Mouse (Mus musculus) retina, embryonic 14.5 days (tissue): ENCODE results near the gene Paqr7.
A peak's percentile ranks its signal among the peaks of the same experiment; 100 is the strongest.

ENCODE experiments used
- DNase-seq: peaks from one replicate; pipeline ENCODE4 v3.0.0-alpha.2; 2015; ENCODE audit warnings: low spot score

Gene Paqr7

DNA sequence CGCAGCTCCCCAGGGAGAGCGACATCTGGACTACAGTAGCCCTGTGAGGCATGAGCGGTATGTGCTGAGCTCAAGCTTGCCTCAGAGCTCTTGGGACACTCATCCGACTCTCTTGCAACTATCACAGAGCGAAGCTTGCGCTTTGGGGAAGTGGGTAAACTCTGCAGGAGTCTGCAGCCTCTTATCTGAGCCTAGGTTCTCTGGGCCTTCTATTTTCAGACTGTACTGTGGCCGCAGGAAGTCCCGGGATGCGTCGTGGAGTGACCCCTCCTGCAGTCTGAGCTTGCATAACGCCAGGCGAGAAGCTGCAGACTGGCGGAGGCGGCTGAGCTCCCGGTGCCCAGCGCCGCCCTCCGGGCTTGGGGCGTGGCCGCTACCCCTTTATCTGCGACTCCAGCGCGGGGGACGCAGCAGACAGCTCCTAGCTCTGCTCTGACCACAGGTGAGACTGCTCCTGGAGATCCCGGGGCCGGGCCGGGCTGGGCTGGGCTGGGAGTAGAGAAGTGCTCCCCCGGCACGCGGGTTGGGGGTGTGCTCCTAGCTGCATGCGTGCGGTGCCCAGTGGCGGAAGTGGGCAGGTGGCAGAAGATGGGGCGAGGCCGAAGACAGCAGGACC lies at the start of gene Paqr7:
Paqr7 (plus strand) TSS at position 103 of the 616 bp plus-strand sequence.
- peak; percentile 61 for DNase-seq

DNA sequence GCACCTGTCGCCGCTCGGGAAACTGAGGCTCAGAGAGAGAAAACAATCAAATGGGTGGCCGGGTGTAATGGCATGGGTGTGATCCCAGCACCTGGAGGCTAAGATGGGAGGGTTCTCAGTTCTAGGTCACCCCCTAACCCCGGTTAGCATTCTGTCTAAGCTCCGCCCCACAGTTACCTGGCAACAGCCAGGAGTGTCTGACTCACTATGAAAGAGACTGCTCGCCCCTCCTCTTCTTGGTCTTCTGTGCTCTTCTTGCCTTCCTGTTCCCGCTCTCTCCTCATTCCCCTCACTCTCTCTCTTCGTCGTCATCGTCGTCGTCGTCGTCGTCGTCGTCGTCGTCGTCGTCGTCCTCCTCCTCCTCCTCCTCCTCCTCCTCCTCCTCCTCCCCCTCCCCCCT lies 48.5 kb upstream of the Paqr7 start:
- DNase-seq: no peak

DNA sequence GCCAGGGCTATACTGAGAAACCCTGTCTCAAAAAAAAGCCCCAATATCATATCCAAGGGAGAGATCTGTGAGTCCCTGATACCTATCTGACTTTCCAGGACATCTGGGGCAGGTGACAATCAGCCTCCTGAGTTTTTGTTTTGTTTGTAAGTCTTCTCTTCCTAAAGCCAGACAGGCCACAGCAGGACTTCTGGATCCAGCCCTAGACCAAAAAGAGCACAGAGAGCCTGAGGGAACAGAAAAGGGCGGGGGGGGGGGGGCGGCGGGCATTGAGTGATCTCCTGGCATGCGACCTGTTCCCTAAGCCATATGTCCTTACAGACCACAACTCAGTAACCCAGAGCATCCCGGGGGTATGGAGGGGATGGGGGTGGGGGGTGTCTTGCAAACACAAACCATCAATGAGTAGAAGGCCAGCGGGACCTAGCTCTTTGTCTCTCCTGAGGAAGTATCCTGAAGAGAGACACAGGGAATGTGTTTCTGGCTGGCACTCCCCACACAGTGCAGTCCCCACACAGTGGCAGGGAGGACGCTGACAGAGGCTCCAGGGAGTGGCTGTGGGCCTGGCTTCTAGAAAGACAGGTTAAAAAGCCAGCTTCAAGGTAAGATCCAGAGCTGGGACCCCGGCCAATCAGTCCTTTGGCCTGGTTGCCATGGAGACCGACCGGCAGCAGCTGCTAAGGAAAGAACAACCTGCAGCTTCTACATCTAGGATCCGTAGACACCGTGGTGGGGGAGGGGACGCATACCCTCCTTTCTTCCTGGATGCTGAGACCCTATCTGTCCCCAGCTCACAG lies 46.7 kb upstream of the Paqr7 start:
- peak; percentile 70 for DNase-seq

DNA sequence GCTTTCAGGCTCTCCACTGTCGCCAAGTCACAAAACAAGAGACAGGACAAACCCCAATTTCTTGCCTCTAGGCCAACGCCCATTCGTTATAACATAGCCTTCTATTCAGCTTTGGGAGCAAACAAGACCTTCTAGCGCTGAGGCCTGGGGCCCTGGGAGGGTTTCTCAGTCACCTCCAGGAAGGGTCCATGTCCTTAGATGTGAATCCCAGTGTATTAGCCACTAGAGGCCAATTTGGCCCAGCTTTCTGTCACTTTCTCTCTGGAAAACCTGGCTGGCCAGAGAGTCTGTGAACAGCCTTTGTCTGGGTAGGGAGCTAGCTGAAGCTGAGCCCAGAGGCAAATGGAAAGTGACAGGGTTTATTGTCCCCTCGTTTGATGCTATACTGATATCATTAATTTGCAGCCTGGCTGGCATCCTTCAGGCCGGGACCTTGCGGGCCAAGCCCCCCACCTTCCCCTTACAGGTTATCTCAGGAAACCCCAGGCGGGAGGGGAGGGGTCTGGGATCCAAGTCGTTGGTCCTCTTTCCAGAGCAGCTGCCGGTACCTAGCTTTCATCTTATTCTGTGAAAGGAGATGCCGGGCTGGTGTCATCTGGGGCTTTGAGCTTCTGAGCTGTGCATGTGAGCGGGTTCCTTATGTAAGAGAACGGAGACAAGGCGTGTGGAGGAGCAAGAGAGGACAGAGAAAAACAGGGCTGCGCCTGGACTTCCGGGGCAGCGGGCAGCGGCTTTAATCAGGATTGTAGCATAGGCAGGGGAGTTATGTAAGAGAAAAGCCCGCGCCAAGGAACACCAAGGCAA lies 45.9 kb upstream of the Paqr7 start:
- peak; percentile 71 for DNase-seq

DNA sequence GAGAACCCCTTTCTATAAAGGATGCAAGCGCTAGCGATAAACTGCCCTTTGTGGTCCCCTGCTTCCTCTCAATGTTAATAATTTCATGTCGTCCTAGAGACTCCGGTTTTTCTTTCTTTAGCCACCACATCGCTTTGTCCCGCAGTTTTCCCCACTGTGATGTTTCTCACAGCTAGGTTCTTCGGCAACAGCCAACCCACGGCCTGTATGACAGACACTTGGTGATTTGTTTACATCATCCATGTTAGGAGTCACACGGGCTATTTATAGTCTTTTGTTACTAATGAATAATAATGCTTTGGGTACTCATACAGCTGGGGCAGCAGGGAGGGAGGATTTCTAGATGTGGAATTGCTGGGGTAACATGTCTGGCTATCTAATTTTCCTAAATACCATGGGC lies 45.0 kb upstream of the Paqr7 start:
- no peak for DNase-seq

DNA sequence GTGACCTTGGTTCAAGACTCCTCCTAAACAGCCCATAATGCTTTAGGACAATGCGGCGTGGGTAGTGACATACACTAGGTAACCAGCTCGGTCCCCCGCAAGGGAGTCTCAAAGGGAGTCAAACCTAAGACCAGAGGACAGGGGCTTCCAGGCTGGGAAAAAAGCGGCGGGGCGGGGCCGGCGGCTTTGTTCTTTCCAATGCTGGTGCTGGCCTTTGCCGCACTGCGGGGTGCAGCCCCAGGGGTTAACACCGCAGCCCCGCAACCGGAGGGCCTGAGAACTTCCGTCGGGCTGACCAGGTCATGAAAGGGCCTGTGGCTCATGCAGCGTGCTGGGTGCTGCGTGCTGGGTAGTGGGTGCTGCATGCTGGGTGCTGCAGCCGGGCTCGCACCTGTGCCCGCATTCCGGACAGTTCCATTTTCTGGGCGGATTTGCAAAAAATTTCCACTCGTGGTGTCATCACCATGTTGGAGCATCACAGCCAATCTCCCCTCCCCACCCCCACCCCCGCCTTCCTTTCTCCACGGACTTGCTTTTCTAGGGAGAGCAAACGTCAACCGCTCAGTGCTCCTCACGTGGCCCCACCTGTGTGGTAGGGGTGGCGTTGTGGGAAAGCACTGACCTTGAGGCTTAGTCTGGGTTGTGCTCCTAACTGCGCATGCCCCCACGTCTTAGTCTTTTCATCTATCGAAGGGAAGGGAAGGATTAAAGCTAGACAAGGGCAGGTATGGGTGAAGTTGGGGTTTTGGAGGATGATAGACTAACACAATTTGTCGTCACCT lies 42.7 kb upstream of the Paqr7 start:
- DNase-seq: peak; percentile 47

DNA sequence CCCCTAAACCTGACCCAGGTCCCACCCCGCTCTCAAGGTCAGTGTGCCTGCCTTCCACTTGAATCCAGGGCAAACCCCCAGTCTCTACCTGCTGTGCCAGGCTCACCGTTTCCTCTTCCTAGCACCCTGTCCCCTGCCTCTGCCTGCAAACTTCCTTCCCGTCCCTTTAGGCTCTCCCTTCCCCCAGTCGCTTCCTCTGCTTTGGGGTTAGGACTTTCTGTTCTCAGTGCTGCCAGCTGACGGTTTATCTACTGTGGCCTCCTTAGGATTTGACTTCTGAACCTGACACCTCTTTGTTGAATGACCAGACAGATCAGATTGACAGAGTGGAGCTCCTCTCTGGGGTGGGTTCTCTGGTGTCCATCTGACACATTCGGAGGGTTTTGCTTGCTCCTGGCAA lies 41.2 kb upstream of the Paqr7 start:
- no peak for DNase-seq

DNA sequence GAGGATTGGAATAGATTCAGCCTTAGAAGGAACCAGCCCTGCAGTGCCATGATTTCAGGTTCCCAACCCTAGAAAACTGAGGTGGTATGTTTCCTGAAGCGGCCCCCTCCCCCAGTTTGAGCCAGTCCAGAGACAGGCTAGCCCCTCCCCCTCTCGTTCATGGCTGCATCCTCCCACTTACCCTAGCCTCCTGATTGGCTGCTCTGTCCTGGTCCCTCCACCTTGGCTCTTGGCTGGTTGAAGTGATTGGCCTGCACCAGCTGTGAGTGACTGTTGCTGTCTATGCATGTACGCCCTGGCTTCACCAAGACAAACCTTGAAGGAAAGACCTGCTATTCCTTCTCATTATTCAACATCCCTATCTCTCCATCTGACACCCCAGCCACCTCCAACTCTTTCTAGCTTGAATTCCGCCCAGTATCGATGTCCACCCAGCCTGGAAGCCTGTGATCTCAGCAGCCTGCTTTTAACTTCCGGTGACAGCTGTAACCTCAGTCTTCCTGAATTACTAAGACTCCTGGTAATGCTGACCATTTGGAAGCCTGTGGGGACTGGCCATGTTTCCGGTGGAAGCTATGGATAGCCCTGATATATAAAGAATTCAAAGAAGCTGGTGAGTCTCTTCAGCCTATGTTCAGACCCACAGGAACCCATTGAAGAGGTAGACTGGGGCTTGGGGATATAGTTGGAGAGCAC lies 39.2 kb upstream of the Paqr7 start:
- no peak for DNase-seq

DNA sequence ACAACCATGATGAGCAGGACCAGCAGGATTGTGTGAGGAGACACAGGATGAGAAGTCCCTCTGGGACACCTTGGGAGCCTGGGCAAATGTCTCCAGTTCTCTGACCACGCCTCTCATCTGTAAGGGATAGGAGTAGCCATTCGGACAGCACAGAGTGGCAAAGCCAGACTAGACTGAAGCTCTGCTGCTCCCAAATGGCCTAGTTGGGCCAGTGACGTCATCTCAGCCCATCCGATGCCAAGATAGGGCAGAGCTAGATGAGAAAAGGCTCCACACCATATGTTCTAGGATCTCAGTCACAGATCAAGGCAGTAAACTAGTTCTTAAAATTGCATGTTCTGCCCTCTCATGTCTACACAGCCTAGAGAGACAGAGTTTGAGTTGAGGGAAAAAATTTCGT lies 37.6 kb upstream of the Paqr7 start:
- no peak for DNase-seq

DNA sequence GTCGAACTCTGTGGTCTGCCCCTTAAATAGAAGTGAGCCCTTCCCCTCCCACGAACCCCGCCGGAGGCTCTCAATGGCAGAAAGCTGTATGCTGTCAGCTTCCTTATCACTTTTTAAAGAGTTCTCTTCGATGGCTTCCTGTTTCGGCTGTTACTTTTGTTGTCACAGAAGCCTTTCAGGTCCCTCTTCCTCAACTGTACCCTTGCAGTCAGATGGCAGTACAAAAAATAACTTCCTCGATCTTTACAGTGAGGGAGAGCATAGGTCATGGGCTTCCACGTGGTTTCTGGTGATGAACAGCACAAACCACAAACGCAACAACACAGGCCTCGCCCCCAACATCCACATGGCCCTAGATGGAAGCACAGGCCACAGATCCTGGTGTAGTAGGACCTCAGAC lies 36.2 kb upstream of the Paqr7 start:
- no peak for DNase-seq

DNA sequence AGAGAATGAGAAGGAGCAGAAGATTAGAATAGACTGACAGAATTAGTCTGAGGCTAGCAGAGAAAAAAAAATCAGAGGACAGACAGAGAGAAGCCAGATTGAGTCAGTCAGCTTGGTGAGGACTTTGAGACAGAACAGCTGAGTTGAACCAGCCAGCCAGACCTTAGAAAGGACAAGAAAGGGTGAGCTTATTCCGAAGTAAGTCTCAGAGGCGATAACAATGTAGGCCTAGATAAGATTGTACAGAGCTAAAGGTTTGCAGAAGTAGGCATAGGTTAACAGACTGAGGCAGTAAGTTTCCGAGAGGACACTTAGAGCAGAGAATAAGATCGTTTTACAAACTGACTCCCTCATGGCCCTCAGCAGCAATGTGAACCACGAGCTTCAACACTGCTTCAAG lies 35.2 kb upstream of the Paqr7 start:
- no peak for DNase-seq

DNA sequence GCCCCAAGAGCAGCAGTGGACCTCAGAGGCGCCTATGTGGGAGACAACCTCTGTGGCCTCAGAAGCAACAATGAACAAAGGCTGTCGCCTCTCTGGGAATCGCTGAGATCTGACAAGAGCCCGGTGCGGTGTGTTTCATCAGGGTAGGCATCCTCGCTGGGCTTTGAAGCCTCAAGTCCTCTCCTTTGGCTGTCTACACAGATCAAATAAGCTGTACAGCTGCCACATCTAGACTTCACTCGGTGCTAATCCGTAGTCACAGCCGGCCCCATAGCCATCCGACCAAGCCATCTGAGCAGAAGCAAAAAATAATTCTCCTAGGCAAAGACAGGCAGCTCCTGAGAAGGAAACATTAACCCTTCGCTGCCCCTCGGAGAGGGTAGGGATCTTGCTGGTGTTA lies 30.7 kb upstream of the Paqr7 start:
- DNase-seq: peak; percentile 57

DNA sequence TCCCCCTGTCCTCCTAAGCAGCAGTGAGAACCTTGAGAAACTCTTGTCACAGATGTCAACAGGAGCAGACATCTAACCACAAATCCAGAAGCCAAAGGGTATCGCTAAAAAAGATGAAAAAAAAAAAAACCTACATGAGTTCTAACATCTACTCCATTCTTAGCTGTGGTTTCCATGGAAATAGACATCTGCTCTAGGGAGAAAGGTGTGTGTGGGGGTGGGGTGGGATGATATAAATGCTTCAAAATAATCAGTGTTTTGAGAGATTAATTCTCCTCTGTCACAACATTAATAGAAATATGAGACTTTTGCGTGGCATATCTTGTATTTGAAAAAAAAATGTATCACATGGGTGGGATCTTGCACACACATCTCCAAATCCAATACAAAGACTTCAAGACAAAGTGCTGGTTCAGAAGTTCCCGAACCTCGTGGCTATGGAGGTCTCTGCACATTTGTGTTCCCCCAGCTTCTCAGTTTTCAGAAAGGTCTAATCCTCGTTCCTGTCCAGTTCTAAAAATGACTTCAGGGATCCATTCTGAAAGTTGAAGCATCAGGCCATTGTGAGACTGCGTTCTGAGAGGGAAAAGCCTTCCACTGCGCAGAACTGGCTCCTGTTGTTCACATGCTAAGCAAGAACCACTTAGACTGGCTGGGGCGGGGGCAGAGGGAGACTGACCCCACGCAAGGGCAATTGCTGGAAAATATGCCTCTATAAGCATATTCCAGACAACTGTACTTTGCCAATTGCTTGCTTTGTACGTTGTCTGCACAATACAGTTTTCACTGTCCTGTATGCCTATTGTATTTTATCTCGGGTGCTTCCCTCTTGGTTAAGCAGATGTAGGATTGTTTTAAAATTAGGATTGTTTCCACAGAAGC lies 29.9 kb upstream of the Paqr7 start:
- DNase-seq: no peak

DNA sequence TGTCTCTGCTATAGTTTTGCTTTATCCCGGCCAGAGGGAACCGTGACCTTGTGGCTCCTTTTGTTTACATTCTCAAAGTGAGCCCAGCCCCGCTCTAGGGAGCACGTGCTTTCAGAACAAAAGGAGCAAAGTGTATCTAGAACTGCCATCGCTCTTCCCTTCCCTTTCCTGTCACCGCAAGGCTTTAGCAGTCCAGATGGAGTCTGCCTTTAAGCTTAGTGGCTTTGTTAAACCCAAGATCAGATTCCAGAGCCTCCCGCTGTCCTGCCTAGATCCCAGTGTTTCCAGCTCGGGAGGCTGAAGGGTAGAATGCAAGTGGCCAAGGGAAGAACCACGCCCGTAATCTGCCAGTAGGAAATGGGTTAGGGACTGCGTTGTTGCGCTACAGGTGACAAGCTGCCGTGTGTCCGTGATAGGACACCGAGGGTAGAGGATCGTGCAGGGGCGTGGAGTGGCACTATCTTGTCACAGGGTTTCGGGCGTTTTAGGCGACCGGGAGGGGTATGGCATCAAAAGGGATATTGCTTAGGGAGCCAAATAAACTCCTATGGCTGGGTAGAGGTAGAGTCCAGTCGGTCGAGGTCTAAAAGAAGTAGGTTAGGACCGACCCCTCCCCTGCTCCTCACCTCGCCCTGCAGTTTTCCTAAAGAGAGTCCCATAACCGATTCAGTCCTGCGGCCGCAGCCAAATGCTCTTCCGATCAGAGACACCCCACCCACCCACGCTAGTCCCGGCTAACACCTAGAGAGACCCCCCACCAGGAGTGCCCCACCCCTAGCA lies 28.9 kb upstream of the Paqr7 start:
- DNase-seq: peak; percentile 63

DNA sequence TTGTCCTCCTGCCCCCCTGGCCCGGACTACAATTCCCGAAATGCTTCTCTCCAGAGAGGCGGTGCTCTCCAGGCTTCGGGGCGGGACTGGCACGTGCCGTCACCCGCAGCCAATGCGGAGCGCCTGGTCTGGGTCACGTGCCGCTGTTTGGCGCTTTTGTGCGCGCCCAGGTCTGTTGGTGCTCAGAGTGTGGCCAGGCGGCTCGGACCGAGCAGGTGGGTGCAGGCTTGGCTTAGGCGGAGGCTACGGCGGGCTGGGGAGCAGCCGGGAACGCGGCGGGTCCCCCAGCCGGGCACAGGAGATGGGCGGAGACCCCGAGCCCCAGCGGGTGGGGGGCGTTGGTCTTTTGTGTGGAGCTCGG lies 28.3 kb upstream of the Paqr7 start, which contains the start of gene Stmn1:
Stmn1 (plus strand) TSS at position 106 of the 361 bp plus-strand sequence.
- peak; percentile 95 for DNase-seq

DNA sequence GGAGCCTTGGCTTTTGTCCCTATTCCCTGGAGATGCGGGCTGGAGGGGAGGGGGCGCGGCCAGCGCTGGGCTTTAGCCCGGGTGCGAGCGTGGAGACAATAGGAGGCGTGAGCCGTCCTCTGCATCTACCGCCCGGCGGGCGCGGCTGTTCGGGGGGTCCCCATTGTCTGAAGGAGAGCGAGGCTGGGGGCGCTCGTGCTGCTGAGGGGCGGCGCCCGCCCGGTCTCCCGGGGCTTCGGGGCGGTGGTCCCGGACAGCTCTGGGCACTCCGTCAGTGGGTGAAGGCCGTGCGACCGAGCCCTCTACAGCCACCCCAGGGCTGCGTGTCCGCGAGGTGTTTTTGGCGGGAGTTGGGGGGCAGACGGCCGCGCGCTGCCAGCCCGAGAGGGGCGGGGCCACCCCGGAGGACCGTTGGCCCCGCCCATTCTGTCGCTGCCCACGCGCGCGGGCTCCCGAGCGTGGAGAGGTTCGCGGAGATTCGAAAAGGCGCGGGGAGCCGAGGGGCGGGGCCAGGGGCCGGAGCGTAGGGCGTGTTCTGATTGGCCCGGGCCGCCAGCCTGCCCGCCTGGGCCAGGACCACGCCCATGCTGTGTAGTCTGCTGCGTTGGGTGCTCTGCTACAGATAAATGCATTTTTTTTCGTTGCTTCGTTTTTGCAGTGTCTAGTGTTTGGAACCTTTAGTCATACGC lies 27.8 kb upstream of the Paqr7 start:
- peak; percentile 97 for DNase-seq

DNA sequence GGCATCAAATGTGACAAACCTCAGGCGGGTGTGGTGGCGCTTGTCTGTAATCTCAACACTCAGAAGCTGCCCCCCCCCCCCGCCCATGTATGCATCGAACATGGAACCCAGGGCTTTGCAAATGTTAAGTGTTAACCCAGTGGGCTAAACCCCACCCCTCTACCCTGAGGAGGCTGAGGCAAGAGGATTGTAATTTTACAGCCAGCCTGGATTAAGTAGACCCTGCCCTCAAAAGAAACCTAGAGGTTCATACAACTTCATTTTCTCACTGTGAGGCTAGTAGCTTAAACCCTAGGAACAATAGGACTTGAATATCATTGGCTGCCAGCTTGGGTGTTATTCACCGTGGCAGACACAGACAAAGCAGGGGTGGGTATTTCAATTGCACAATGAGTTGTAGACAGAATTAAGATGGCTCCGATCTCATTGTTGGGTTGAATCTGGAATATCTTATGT lies 27.1 kb upstream of the Paqr7 start:
- DNase-seq: peak; percentile 58

DNA sequence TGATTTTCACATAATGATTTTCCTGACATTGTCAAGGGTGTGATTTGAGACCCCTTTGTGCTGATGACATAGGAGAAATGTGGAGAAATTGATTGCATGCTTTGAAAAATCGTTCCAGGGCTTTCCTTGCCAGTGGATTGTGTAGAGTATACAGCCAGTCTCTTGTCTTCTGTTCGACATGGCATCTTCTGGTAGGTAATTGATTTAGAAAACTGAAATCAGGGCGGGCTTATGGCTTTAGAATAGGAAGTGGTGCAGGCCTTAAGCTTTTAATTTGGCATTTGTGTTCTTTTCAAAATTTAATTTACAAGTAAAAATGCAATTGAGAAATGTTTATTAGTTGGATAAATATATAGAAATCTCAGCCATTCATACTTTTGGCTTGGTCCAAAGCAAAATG lies 26.5 kb upstream of the Paqr7 start:
- no peak for DNase-seq

DNA sequence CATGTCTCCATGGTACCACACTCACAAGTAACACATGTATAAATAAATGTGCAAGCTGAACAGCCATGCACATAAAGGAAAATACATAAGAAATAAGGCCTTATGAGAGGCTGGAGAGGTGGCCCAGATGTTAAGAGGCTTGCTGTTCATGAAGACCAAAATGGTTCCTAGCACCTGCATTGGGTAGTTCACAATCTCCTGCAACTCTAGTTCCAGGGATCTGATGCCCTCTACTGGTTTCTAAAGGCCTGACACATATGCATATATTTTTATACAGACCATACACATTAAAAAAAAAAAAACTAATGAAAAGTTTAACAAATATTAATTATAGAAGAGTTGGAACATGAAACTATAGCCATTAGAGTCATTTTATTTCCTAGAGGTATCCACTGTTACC lies 25.0 kb upstream of the Paqr7 start:
- DNase-seq: peak; percentile 53
